Mouse (Mus musculus) urinary bladder, adult 18-20 months (tissue): ENCODE data around the gene Klhl6.
A peak's percentile ranks its signal among the peaks of the same experiment; 100 is the strongest.

ENCODE experiments used
- DNase-seq, 2 experiments: peaks; one replicate each; pipeline ENCODE4 v3.0.0; 2022; ENCODE audit warnings: low spot score in 2 of 2, mixed read lengths in 2 of 2

The Klhl6 gene

DNA sequence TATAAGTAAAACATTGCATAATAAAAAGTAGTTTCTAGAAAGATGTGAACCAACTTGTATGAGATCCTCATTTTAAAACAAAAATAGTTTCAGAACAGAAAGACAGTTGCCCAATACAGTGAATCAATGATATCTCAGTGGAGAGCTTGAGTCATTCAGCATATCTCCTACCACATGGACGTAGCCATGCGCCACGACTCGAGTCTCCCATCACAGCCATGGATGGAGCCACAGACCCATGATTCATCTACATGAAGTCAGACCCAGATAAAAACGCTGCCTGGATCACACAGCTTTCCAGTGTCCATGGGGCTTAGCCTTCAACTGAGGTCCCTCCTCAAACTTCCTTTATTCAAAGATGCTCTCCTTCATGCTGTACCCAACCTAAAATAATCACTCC, 13.3 kb downstream of the Klhl6 start:
- DNase-seq = no peak

DNA sequence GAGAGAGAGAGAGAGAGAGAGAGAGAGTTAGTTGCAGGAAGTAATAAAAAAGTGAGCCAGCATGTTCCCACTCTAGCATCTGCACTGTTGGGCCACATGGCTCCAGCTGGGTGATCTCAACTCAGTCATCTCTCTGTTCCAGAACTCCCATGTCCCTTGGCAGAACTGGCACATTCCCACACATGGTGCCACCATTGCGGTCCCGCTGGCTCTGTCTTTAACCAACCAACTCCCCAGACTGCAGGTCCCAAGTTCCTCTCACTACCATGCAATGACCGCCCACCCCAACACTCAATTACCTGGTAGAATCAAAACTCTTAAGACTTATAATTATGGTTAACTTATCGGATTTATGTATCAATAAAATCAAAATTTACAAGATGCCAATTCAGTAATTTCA, 14.2 kb downstream of the Klhl6 start:
- no peak for DNase-seq

DNA sequence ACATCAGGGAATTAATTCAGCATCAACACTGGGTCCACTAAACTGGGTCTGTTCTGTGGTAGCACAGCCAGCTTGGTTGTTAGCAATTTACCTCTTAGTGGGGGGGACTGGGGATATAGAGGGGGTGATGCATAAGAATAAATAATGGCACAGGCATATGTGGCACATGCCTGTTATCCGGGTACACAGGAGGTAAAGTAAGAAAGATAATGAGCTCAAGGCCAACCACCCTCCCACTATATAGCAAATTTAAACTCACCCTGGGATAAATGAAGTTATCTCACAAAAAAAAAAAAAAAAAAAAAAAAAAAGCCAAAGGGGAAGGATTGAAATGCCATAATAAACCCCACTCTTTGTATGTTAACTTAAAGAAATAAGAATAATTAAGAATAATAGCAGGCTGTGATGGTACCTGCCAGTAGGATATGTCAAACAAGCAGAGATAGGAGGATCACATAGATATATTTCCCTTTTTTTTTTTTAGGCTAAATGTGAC, 14.9 kb downstream of the Klhl6 start:
- DNase-seq = no peak

DNA sequence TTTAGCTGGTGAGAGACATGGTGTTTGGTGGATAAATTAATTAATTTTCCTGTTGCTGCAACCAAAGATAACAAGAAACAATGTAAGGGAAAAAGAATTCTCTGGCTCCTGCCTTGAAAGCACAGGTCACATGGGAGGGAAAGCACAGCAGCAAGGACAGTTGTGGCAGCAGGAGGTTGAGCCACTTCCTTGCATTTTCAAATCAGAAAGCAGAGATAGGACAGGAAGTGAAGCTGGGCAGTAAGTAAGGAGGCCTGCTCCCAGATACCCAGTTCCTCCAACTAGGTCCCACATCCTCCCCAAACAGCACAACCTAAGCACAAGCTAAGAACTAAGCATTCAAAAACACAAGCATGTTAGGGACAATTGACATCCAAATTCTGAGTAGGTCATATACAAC, 15.9 kb downstream of the Klhl6 start:
- no peak for DNase-seq

DNA sequence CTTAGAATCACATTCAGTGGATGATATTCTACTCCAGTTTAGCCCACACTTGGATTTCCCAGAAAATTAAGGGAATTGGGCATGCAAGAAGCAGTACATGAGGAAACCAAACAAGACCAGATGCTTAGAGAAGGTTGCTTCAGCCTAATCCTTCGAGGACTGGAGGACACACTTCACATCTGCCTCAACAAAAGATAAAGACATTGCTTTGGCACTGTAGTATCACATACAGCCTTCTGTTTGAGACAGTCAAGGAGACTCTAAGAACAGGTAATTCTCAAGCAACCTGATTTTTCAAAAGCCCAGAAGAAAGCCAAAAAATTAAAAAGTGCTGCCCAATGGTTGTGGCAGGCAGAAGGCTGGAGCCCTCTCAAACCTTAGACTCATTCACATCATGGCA, 16.4 kb downstream of the Klhl6 start:
- no peak for DNase-seq

DNA sequence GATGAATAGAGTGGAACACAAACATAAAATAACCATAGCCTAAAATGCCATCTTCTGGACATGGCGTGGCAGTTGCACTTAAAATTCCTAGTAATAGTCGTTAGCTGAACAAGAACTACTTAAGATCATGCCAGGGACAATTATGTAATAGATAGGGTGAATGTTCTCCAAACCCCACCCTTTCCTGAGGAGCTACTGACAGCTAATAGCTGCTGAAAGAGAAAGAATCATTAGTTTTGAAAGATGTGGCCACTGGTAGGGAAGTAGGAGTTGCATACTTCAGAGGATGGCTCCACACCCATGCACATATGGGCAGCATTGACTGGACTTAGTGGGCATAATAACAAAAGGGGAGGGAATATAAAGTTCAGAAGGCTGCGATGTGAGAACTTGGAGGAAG, 19.9 kb downstream of the Klhl6 start:
- no peak for DNase-seq

DNA sequence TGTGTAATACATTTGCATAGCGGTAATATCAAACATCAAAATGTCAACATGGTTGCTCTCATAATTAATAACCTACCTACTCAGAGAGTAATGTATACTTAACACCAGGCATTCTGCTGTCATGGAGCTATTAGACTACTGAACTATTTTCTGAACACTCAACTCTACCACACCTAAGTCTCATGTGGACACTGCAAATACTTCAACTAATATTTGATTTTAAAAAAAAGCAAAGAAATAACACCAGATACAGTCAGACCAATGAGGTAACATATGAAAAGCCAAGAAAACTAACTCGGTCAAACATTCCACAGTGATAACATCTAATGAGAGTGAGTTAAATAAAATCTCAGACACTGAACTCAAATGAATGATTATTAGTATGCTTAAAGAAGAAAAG, 21.8 kb downstream of the Klhl6 start:
- no peak for DNase-seq

DNA sequence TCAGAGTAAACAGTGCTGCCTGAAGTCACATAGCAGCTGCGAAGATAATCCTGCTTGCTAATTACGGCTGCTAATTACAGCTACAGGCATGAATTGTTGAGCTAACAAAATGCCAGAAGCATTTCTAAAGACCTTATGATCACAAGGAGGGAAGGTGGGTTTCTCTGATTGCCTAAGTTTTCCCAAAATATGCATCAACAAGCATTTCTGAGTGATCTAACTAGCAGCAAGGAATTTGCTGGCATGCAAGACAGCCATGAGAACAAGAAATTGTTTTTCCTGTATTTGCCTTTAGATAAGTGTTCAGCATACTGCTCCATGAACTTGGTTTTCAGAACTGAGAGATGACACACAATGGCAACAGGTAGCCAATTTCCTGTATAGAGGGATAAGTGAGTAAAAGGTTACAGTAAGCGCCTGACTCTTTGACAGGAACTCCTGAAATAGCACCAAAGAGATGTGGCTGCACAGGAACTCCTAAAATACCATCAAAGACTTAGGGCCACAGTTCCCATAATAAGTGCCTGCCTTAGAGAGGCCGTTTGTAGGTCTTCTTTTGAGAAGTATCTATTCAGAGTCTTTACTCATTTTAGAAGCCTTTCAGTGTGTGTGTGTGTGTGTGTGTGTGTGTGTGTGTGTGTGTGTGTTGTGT, 22.3 kb downstream of the Klhl6 start:
- no peak for DNase-seq

DNA sequence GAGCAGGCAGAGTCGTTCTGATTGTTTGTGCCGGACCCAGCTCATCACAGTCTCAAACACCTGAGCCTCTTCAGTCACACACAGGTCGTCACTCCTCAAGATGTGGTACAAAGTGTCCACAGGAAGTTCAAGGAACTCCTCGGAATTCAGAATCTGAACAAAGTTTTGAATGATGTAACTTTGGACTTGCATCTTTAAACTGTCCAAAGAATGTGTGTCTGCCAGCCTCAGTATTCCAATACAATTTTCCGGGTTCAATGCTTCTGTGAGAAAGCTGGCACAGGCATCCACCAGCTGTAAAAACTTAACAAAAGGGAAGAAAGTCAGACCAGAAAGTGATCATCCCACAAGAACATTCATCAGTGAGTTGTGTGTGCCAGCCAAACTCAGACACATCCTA, 25.8 kb downstream of the Klhl6 start:
- DNase-seq = no peak

DNA sequence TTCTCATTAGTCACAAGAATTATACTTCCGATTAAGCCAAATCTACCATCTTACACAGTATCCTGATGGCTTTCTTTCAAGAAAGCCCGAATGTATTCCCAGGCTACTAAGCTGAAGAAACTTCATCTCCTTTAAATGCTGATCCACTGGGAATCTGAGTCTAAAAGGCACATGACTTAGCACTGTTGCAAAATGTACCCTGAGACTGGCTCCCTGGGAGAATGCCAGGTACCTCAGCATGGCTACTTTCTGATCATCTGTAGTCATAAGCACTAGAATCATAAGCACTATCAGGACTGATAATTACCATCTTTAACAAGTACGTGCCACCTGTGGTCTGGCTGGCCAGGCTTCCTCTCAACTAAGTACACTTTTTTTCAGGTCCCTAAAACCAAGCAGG, 35.5 kb downstream of the Klhl6 start:
- DNase-seq = no peak

DNA sequence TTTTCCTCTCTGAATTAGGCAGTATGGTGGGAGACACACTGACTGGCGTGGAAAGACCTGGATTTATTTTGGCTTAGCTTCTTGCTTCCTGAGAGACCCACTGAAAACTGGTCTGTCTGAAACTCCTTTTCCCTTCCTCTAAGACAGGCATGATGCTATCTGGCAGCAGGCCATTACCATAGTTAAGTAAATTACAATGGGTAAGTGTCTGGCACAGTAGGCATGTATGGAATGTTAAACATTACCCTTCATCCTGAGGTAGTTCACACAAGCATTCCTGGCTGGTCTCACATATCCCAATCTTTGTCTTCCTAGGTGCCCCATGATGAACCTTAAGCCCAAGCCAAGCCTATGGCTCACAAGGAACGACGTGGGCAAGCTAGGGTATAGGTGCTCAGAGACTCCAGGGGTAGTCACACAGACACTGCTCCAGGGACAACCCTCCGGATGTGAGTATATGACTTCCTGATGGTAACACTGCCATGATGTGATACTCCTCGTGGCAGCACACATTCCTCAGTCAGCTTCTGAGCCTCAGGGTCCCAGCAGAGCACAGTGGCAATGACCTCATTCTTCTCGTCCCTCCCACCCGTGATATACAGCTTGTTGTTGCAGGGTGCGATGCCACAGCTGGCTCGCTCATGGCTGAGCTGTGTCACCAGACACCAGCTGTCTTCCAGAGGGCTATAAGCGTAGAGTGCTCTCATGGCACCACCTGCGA, 36.1 kb downstream of the Klhl6 start:
- DNase-seq = no peak

DNA sequence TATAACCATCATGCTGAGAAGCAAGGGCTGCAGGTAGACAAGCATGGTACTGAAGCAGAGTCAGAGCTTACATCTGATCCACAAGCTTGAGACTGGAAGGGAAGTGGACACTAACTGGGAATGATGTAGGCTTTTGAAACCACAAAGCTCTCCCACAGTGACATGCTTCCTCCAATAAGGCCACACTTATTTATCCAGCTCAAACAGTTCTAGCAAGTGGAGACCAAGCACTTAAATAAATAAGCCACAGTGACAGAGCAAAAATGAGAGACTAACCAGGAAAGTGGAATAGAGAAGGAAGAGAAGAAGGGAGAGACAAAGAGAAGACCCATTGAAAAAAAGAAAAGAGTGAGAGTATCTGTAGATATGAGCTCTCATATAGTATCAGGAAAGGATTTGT, 62.0 kb downstream of the Klhl6 start:
- no peak for DNase-seq

DNA sequence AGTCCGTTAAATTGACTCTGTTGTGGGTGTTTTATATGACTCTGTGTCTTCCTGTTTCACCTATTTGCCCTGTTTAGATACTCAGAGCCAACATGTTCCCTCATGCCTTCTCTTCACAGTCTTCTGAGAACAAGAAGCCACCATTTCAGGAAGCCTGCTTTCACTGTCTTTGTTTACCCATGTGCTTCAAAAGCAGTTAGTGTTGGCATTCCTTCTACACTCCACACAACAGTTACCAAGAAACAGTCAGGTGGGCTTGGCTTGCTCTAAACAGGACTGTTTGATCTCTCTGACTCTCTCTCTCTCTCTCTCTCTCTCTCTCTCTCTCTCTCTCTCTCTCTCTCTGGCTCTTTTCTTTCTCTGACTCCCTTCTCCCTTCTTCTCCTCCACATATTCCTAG, 64.6 kb downstream of the Klhl6 start:
- DNase-seq = no peak

DNA sequence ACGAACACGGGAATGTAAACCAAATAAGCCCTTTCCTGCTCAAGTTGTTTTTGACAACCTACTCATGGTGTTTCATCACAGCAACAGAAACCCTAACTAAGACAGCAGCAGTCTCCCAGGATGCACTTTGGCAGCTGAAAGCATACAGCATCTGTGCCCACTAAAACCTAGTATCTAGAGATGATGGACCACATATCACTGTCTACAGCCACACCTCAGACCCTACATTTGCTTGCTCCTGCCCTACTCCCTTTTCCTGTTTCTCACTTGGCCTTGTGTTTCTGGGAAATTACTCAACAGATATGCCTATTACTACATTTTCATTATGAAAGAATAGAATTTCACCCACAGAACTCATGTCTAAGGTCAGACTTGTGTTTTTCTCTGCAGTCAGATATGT, 70.3 kb downstream of the Klhl6 start:
- DNase-seq = no peak

DNA sequence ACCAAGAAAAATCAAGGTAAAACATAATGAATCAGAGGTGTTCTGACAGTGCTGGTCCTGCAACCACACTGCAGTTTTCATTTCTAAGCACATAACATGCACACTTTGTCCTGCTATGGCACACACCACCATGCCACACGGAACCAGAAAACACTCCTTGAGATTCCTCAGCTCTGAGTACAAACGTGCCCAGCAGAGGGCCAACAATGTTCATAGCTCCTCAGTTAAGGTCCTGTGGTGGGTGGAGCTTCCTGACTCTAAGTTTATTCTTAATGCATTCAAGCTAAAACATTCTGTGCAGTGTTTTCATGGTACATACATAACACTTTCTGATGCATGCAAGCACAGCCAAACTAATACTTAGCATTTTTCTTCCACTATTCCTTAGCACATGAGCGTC, 74.5 kb downstream of the Klhl6 start:
- no peak for DNase-seq

DNA sequence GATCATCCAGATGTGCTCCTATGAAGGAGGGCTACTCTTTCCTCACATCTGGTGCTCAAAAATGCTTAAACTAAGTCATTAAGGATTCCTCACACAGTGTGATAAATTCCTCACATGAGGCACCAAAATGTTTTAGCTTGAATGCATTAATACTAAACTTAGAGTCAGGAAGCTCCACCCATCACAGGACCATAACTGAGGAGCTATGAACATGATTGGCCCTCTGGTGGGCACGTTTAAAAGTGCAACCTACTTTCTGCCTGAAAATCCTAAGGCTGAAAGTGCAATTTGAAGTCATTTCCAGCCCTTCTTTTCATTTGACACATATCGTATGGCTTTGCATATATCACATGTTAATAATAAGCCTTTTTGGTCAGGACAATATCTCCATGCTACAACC, 75.7 kb downstream of the Klhl6 start:
- DNase-seq = peak in 1 of 2 experiments; percentile 14

DNA sequence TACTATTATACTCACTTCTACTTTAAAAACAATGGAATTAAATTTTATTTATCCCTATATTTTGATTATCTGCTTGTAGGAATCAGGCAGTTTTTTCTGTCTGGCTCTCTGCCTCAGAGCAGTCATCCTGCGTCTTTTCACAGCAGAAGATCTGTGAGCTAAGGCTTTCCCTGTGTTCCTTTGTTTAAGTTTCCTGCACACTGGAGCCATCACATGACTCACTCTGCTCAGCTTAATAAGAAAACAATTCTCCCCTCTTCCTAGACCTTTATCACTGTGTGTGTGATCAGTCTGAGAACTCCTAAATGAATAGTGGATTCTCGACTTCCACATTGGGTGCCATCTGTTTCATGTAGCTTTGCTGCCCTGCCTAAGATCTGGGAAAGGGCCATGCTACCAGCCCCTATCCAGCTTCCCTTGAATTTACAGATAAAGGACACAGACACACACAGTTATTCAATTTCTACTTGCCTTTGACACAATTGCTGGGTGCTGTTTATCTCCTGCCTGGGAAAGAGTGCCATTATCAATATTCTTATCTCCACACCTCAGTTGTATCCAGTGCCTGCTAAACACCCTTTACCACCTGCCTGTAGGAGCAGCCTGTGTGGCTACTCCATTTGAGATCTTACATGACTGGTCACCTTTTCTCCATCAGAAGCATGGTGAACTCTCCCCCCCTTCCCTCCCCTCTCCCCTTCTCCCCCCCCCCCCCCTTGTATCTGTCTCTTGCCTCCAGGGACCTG, 77.9 kb downstream of the Klhl6 start:
- DNase-seq = no peak

DNA sequence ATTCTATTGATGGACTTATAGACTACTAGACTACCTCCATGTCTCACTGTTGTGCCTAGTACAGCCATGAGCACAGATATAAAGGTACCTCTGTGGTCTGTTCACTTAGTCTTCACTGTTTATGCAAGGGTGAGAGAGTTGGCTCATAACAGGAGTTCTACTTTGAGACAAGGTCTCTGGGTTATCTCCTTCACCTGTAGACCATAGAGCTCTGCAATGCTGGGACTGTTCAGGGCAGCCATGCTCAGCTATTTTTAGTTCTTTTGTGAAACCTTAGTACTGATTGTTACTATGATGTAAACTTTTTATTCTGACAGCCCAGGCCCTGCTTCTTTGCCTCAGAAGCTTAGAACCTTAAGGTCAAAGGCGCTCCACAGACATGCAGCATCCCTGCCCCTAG, 79.0 kb downstream of the Klhl6 start:
- DNase-seq = no peak
